Mouse (Mus musculus) thymus, postnatal 4 days (tissue): Measurements from ENCODE around the gene Camk1d.

Source experiments
- DNase-seq: peaks from one replicate; pipeline ENCODE4 v3.0.0; 2021

The Camk1d gene

DNA sequence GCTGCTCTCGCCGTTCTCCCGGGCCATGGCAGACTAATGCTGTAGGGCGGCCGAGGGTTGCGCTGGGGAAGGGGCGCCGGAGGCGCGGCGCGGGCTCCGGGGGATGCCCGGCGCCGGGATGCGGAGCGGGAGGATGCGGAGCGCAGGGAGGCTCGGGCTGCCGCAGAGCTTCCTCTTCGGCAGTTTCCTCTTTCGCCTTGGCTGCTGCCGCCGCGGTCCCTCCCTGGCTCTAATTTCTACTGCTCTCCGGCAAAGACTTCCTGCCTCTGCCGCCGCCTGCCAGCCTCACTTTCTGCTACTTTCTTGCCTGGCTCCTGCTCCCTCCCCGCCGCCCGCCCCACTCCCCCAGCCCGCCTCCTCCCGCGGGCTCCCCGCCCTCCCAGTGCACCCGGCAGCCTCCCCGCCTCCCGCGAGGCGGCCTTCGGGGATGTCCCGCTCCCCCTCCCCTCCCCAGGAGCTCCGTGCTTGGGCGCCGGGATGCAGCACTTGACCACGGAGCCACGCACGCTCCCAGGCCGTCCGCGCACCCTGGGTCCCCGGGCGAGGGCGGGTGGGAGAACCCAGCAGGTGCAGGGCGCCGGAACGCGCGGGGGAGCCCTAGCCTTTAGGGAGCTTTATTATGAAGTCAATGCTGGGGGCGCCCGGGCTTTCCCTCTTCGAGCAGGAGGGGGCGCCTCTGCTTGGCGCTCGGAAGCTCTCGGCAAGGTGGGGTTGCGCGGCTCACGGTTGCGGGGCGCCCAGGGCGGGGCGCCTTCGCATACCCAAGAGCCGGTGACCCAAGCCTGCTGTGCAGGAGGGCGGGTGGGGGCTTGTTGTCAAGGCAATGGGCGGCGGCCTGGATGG, at the start of gene Camk1d:
TSS of gene Camk1d (minus strand) at position 305 of the 843 bp plus-strand sequence.
- DNase-seq, result peak; percentile 96

DNA sequence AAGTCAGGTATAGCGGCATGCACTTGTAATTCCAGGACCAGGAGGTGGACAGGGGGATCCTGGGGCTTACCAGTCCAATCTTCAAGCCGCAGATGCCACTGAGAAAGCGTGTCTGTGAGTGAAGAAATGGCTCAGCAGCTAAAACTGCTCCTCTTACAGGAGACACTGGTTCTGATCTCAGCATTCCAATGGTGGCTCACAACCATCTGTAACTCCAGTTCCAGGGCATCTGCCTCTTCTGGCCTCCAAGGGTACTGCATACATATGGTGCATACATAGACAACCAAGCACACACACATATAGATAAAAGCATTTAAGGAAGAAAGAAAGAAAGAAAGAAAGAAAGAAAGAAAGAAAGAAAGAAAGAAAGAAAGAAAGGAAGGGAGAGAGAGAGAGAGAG, 47.7 kb upstream of the Camk1d start:
- DNase-seq, result no peak

DNA sequence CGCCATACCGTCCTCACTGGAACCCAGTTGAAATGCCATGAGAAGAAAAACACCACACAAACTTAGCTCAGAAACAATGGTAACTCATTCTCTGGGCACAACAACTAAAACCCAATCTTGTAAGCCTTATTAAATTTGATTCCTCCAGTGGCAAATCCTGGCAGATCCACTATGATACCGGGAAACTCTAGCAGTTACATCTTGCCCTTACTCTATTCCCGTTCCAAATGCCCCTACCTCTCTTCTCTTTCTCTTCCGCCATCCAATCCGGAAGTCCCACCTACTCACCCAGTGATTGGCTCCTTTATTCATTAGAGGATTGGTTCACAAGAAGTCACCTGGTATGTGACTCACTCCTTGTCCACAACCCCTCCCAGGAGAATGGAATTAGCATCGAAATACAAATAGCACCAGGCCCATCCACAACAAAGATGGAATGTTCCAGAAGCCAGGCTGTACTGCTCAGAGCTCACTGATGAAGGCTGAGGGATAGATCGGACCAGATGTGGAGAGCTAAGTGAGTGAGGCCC, 46.2 kb upstream of the Camk1d start:
- no peak for DNase-seq

DNA sequence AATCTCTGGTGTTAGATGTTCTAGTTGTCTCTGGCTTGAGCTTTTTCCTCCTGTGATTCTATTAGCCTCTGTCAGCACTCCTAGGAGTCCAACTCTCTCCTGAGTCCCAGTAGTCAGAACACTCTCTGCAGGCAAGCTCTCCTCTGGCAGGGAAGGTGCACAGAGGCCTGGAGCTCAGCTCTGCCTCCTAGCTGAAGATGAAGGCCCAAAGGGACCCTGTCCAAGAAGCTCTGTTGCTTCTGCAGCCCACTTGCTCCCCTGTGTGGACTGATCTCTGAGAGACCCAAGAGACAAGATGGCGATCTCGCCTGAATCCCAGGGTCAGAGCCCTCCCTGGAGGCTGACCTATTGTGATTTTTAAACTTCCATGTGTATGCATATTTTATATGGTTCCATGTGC, 44.3 kb upstream of the Camk1d start:
- DNase-seq, result peak; percentile 11

DNA sequence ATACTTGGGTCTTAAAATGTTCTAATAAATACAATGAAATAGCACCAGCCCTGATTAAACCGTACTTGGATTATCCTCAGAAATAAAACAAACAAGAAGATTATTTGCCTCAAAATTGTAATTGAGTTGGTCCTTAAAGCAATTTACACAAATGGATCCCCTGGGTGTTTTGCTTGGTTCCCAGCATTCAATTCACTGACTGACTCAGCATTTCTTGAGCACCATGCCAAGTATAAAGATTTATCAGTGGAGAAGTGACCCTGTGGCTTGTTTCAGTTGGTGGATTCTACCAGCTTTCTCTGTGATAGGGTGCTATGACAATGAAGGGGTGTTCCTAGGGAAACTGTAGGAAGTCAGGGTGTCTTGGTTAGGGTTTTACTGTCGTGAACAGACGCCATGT, 36.6 kb upstream of the Camk1d start:
- no peak for DNase-seq

DNA sequence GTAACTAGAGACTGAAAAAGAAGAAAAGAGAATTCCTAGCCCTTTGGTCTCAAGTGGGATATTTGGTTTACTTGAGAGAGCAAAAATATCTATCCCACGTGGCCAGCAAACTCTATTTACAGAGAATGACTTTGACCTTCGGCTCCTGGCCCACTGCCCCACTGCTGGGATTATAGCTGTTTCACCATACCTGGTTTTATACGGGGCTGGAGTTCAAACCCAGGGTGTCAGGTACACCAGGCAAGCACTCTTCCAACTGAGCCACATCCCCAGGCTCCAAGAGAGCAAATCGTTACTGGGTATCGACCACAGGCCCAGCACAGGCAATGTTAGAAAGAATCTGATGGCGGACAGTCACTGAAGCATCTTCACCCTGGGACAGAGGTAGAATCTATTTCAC, 34.9 kb upstream of the Camk1d start:
- DNase-seq, result no peak

DNA sequence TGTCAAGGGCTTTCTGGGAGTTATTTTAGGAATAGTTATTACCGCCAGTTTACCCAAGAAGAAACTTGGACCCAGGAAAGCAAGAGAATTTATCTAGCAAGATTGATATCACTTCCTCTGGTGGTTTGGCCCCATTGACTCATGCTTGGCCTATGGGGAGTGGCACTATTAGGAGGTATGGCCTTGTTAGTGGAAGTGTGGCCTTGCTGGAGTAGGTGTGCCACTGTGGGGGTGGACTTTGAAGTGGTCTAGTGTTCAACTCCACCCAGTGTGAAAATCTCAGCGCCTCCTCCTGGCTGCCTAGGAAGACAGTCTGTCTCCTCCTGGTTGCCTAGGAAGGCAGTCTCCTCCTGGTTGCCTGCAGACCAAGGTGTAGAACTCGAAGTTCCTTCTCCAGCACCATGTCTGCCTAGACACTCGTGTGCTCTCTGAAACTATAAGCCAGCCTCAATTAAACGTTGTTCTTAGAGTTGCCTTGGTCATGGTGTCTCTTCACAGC, 33.3 kb upstream of the Camk1d start:
- no peak for DNase-seq

DNA sequence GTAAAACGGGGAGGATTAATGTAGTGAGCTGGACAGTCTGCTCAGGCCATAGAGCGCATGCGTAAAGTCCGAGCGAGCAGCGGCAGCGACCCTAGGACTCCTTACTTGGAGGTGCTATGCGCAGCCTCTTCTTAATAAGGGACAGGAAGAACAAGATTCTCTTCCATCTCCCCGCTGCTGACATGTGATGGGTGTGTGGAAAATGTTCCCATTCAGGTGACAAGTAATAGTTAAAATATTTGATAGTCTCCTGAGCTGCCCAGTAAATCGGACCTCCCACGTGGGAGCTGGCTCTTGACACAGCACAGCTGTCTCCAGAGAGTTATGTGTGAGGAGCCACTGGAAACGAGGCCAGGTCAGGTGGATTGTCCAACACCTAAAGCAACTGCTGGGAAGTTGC, 32.2 kb upstream of the Camk1d start:
- DNase-seq, result no peak

DNA sequence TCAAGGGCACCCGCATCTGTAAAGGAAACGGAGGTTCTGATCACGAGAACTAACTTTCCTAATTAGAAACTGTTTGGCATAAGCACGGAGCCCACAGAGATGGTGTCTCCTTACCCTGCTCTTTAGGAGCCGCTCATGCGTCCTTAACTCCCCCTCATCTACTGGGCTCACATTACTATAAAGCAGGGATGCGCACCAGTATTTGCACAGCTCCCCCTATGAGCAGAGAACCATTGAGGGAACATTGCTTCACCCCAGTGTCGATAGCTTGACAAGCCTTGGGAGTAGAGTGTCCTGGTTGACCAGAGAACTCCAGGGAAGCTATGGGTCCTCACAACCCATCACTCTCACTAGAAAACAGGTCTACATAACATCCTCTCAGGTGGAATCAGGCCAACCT, 29.6 kb upstream of the Camk1d start:
- no peak for DNase-seq

DNA sequence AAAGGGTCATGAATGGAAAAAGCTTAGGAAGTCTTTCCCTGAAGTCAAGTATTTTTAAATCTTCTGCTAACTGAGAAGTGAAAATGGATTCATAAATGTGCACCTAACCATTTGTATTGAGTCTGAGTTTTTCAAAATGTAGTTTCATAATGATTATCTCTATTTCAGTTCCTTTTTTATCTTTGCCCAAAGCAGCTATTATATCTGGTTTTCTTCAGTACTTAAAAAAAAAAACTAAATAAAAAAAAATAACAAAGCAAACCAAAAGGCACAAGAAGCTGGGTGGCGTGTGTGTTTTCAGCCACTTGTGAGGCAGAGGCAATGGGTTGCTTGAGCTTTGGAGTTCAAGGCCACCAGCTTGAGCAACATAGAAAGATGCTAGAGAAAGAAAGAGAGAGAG, 26.6 kb upstream of the Camk1d start:
- no peak for DNase-seq

DNA sequence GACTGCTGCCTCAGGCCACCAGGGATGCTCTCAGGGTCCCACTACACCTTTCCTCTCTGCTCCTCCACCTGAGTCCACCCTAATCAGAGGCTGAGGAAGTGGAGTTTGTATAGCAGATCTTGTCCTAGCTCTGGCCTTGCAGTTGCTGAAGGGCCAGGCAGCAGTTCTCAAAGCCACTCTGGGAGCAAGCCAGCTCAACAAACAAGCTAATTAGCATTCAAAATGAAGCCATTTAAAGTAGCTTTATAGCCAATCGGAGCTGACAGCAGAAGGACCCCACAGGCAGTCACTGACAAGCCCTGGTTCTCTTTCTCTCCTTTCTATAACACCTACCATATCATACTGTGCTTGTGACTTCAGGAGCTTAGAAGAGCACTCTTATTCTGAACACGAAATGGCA, 21.6 kb upstream of the Camk1d start:
- DNase-seq, result no peak

DNA sequence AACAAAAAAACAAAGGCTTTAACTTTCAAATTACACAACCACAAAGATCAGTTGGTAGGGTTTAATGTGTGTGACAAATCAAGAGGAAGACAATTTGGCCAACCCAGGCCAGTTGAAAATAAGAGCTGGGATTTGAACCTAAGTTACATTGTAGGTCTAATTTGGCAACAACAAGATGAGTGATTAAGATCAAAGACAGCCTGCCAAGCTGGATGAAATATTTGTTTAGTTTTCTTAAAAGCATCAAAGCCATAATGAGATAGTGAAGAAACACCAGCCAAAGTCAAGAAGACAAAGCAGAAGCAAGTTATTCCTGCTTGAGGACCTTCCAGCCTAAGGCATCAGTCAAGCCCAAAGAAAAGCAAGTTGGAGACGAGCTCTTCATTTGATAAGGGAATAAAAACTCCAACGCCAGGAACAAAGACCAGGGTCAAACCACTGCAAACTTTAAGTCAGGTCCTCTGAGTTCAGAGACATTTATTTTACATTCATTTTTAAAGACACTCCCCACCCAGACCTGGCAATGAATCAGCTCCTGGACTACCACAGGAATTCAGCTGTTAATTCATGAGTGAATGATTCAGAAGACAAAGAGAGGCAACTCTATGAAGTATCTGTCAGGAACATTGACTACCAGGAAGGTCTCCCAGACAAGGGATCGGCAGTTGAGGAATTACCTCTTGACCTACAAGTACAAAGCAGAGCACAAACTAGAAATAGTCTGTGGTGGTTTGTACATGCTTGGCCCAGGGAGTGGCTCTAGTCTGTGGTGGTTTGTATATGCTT, 19.2 kb upstream of the Camk1d start:
- no peak for DNase-seq

DNA sequence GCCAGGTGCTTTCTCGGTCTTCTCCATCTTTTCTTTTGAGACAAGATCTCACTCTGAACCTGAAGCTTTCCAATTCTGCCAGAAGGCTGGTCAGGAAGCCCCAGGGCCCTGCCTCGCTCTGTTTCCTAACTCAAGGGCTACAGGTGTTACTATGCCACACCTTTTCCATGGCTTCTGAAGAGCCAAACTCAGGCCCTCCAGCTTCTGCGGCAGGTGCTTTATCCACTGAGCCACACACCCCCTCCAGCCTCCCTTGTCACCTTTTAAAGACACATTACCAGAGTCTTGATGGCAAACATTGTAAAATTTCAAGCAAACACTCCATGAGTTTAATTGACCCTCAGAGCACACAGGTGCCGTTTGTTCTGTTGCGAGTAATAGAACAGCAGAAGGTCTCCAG, 17.7 kb upstream of the Camk1d start:
- no peak for DNase-seq

DNA sequence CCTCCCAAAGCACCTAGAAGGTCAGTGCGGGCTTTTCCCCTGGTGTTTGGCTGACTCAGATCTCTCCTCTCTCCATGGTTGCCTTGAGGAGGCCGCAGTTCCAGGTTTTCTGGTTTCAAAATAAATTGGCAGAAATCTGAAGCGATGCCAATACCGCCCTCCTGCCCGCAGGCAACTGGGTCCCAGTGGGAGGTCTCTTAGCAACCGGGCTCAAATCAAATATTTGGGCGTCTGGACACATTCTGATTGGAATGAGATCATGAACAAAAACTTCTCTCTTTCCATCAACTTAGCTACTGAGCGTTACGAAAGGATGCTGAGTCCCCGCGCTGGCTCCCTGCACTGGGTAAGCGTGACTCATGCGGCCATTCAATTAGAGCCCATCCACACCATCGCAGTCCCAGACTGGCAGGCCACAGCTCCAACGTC, 16.1 kb upstream of the Camk1d start:
- DNase-seq, result no peak

DNA sequence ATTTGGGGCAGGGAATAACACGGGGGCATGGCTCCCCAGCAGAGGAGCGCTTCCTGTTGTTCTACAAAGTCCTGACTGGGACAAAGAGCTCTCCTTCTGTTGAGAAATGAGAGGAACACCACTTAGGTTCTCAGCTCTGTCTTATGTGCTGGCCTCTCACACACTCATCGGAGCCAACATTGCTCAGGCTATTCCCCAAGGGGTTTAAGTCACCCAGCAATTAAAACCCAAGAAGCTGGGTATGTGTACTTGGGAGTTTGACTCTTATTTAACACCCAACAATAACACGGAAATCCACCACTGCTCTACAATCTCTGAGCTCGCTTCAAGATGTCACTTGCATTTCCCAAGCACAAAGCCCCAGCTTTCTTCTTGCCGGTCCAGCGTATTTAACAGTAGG, 15.6 kb upstream of the Camk1d start:
- no peak for DNase-seq

DNA sequence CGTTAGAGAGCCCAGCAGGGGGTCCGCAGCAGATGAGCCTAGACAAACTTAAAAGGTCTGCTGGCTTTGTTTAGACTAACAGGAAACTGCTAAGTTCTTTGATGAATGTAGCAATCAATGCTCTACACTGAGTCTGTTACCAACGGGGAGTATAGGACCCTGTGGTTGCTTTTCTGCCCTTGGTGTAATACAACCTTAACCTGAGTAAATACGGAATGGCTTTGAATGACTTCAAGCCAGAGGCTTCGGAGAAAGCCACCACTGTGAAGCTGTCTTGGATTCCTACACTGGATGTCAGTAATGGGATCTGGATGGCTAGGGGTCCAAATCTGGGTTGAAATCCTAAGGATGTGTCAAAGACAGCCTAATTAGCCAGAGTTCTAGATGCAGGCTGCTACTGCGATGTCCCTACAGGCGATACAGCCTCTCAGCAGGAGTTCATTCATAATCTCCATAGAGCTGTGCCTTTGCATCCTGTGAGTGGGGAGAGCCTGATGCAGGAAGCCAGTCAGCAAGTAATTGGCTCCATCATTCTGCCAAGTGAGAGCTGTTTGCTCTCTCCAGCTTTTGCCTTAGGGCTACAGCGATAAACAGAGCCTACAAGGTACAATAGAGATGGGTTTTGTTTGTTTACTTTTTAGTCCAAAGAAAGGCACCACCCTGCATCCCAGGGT, 10.8 kb upstream of the Camk1d start:
- no peak for DNase-seq

DNA sequence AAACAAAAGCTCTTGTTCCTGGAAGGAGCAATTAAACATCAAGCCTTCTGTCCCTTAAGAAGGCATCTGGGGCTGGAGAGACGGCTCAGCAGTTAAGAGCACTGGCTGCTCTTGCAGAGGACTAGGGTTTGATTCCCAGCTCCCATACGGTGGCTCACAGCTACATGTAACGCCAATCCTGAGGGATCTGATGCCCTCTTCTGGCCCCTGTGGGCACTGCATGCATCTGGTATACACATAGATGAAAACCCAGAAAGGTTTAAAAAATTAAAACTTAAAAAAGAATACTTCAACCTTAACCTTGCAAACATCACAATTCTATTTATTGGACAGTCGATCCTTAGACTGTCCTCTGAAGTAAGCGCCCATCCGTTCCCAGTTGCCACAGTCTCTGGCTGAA, 3.4 kb upstream of the Camk1d start:
- peak; percentile 35 for DNase-seq

DNA sequence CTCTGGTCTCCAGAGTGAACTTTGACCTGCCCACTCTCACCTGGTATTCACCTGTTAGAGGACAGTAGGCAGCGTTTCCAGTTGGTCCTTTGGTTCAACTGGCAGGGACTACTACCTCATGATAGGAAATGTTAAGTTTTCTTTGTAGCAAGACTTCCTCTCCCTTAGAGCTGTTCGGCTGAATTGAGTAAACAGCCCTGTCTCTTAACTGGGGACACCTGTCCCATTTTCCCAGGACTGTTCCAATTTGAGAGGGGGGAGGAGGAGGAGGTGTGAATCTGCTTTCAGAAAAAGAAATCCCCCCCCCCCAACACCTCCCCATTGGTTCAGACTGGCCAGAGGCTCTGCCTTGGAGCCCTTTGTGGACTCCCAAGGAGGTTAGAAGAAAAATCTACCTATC, 1.2 kb upstream of the Camk1d start:
- no peak for DNase-seq

DNA sequence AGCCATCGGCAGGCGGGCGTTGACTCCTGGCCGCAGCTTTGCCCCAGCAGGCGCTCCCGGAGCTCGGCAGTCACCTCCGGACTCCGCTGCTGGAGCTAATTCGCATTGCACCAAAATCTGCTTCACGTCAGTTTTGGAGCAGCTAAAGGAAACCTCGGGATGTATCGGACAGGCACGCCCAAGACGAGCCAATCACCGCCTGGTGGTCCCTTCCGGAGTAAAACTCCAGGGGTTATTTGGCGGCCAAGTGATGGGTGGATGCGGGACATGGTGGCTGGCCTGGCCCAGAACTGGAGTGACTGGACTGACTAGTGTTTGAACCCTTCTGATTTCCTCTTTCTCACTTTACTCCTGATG, 717 bp upstream of the Camk1d start:
- DNase-seq, result no peak

DNA sequence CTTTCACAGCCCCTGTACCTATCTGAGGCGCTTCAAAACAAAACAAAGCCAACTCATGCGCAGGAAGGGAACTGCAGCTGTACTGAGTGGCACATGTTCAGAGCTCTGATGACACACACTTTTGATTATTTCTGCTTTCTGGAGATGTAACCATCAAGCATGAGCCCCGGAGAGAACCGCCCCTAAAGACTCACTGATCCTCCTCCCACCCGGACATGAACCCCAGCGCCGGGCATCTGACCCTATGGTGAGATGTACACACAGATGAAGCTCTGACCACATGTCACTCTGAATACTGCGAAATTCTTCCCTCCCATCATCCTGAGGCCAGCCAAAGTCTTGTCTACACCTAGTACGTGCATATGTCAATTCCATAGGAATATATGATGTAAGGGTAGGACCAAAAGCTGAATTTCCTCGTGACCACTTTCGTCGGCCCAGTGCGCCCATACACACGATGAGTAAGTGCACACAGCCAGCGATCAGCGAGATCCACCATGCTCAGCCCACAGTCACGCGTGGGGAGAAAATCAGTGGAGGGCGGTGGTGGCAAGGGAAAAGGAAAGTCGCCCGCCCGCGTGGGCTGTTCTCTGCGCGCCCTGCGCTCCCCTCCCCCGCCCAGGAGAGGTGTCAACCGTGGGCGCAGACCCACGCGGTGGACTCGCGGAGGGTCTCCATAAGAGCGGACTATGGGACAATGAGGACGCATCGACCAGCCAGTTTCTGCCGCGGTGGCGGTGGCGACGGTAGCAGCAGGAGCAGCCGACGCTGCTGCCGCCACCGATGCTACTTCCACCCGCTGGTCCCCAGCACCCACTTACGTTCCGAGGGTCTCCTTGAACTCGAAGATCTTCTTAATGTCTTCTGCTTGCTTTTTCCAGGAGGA, 747 bp downstream of the Camk1d start:
- DNase-seq, result peak; percentile 66

DNA sequence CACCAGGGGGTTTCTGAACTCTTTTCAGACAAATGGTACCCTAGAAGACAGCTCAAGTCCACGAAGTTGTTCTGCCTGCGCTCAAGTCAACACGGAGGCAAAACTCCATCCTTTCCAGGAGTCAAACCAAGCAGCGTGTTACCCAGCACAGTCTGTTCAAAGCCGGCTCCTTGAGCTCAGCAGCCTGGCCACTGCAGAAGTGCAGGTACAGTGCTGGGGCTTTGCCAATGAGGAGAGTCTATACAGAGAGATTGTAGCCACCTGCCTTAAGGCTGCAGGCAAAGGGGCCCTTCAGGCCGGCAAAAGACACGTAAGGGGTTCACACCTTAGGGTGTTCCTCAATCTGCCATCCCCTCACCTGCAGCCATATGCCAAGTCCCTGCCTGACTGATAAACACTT, 2.1 kb downstream of the Camk1d start:
- peak; percentile 33 for DNase-seq

DNA sequence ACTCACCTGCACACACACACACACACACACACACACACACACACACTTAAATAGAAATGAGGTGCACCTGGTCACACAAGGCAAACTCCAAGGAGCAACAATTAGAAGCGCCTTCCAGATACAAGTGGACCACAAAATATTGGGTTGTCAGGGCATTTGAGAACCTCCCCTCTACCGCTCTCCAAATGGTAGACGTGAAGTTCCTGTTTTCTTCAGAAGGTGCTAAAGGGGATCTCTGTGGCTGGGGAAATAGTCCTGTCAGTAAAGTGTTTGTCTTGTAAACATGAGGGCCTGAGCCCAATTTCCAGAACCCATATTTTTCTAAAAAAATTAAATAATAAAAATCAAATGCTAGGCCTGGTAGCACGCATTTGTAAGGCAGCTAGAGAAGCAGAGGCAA, 4.4 kb downstream of the Camk1d start:
- no peak for DNase-seq
